Comparison of ENCODE assay signal across 9 mouse cellular contexts in genomic region chr6:128597121-128597522, GRCm38 (mm10). TPM values are rescaled to one million over a fixed set of nuclear protein-coding genes. Genes with fewer than 3 reads are reported as not detected.
DNase-seq lines count a peak whose midpoint lies in the region; ATAC-seq lines count a peak whose summit lies in the region.
"Had no signal": no experiment of that assay in that cellular context is flagged by ENCODE, and none has a peak within 500 bp of the region (broad histone marks: within the 10 kb centered on the region; RNA-seq: fewer than 3 reads in every experiment).

No protein-coding gene starts in this region.

- H3K27me3 ChIP-seq in hindbrain, embryonic 16.5 days (replicated peaks; ENCODE audit: control insufficient read depth, insufficient read depth, low read length), result no peaks in the 10 kb centered on the region
- H3K27me3 ChIP-seq in lung, embryonic 15.5 days, result no peaks in the 10 kb centered on the region

- no peaks in the 10 kb centered on the region for H3K9me3 ChIP-seq in hindbrain, embryonic 16.5 days (ENCODE audit: control insufficient read depth, low read length)
- H3K9me3 ChIP-seq in lung, embryonic 15.5 days, result no peaks in the 10 kb centered on the region

- H3K4me3 ChIP-seq in hindbrain, embryonic 16.5 days (ENCODE audit: low read length), result peak overlapping the region; percentile 29
- peak overlapping the region; percentile 19 for H3K4me3 ChIP-seq in lung, embryonic 15.5 days

- ATAC-seq in hindbrain, embryonic 16.5 days, result peak; percentile 98
- ATAC-seq in lung, embryonic 15.5 days (ENCODE audit: borderline replicate concordance, extremely low read depth, low FRiP score, low TSS enrichment), result peak; percentile 97

- 20% methylated on average over 9 of the region's 9 CpGs for WGBS in hindbrain, embryonic 16.5 days
- 11% methylated on average over 9 of the region's 9 CpGs for WGBS in lung, embryonic 15.5 days

- no peaks in the 10 kb centered on the region for H3K36me3 ChIP-seq in hindbrain, embryonic 16.5 days (ENCODE audit: control insufficient read depth, insufficient read depth, low read length)
- no peaks in the 10 kb centered on the region for H3K36me3 ChIP-seq in lung, embryonic 15.5 days

- H3K9ac ChIP-seq in hindbrain, embryonic 16.5 days (ENCODE audit: low read depth, low read length), result peak overlapping the region; percentile 26; the same call in 1 of the 2 replicates
- no peak overlapping the region for H3K9ac ChIP-seq in lung, embryonic 15.5 days

- DNase-seq in urinary bladder, adult 18-20 months (ENCODE audit: low spot score in 2 of 2), result peak; percentile 40 to 62
- no peak for DNase-seq in urinary bladder, postnatal 10 days (ENCODE audit: low spot score)
- peak; percentile 31 to 55 for DNase-seq in frontal cortex, postnatal 36 days (ENCODE audit: low spot score in 2 of 2)
- DNase-seq in layer of hippocampus, postnatal 25 days (ENCODE audit: extremely low spot score in 1 of 2, low spot score in 1 of 2), result peak; percentile 17 to 36
- DNase-seq in ovary, postnatal 36 days (ENCODE audit: low spot score), result peak; percentile 64
- no peak for DNase-seq in spleen, postnatal 10 days (ENCODE audit: low spot score in 2 of 2)

- peaks cover 2% of the 10 kb centered on the region; the same call in 1 of the 2 replicates for H3K4me1 ChIP-seq in hindbrain, embryonic 16.5 days (ENCODE audit: control insufficient read depth, insufficient read depth, low read depth, low read length)
- H3K4me1 ChIP-seq in lung, embryonic 15.5 days, result peaks cover 17% of the 10 kb centered on the region

- peak overlapping the region; percentile 50 for H3K4me2 ChIP-seq in hindbrain, embryonic 16.5 days (ENCODE audit: low read length)
- peak overlapping the region; percentile 48 for H3K4me2 ChIP-seq in lung, embryonic 15.5 days

- peak overlapping the region; percentile 55 for H3K27ac ChIP-seq in hindbrain, embryonic 16.5 days (ENCODE audit: low read depth, low read length)
- H3K27ac ChIP-seq in lung, embryonic 15.5 days, result peak overlapping the region; percentile 68

RNA-seq across cellular contexts. Expression of gene A2ml1, which starts 15.7 kb away (rescaled TPM):
- polyA plus RNA-seq in hindbrain, embryonic 16.5 days (2015; fragmentation: Nextera tagmentation; extraction: Ambion mirVana), result 4.7 and 5.6 TPM in 2 replicates
- 10 to 100 TPM; 11.1 to 14.6 TPM for total RNA-seq in layer of hippocampus, postnatal 25 days (2021)
- polyA plus RNA-seq in lung, embryonic 15.5 days (2015; fragmentation: Nextera tagmentation; extraction: Ambion mirVana), result 2.4 and 2.8 TPM in 2 replicates
- total RNA-seq: common myeloid progenitor, adult 5-6 weeks had no signal

RNA-seq across cellular contexts. Expression of gene Klrb1a, which starts 26.2 kb away (rescaled TPM):
- not detected in 2 replicates for polyA plus RNA-seq in hindbrain, embryonic 16.5 days (2015; fragmentation: Nextera tagmentation; extraction: Ambion mirVana)
- not detected for total RNA-seq in layer of hippocampus, postnatal 25 days (2021)
- not detected in 2 replicates for polyA plus RNA-seq in lung, embryonic 15.5 days (2015; fragmentation: Nextera tagmentation; extraction: Ambion mirVana)
- total RNA-seq: common myeloid progenitor, adult 5-6 weeks had no signal

Comparison
In these comparisons a context has a peak if more than half of its experiments do, and no peak if none do; other contexts are left out.
1. DNase-seq: peak in urinary bladder, adult 18-20 months (2 of 2), frontal cortex, postnatal 36 days (2 of 2), layer of hippocampus, postnatal 25 days (2 of 2) and ovary, postnatal 36 days (single experiment); none in urinary bladder, postnatal 10 days (single experiment) and spleen, postnatal 10 days (0 of 2).